Mouse (Mus musculus): Measurements from ENCODE around the gene Pde1c. TPM values are rescaled to one million over a fixed set of nuclear protein-coding genes. Genes with fewer than 3 reads are reported as not detected.
"Not testable (repeated sequence)": the region's sequence is repeated elsewhere in the genome, so short reads cannot be mapped to it uniquely, and the experiment has no call there.

Gene Pde1c
- 1 to 10 TPM; 5.0 to 7.2 (median 5.5) TPM for total RNA-seq (2022)

- DNase-seq (ENCODE audit: low spot score in 2 of 2) = no peak
Measured at GRCm38 (mm10) chr6:56568470-56569372, at the start of gene Pde1c. Gene Pde1c, minus strand, starts transcription at chr6:56569103.

- no peak for DNase-seq (ENCODE audit: low spot score in 2 of 2)
Measured at GRCm38 (mm10) chr6:56616982-56617613, 48.2 kb upstream of the Pde1c start.

- DNase-seq (ENCODE audit: low spot score in 2 of 2) = no peak
Measured at GRCm38 (mm10) chr6:56616228-56616981, 47.5 kb upstream of the Pde1c start.

- not testable (repeated sequence) for DNase-seq (ENCODE audit: low spot score in 2 of 2)
Measured at GRCm38 (mm10) chr6:56609529-56609928, 40.6 kb upstream of the Pde1c start.

GRCm38 (mm10) chr6:56608277-56608676, 39.4 kb upstream of the Pde1c start:
- DNase-seq (ENCODE audit: low spot score in 2 of 2) = peak; percentile 55 to 78

GRCm38 (mm10) chr6:56579568-56579967, 10.7 kb upstream of the Pde1c start:
- DNase-seq (ENCODE audit: low spot score in 2 of 2) = no peak

- DNase-seq (ENCODE audit: low spot score in 2 of 2) = no peak
Measured at GRCm38 (mm10) chr6:56560891-56561290, 8.0 kb downstream of the Pde1c start.

GRCm38 (mm10) chr6:56560474-56560888, 8.4 kb downstream of the Pde1c start:
- peak; percentile 18 to 45 for DNase-seq (ENCODE audit: low spot score in 2 of 2)

GRCm38 (mm10) chr6:56558711-56559110, 10.2 kb downstream of the Pde1c start:
- DNase-seq (ENCODE audit: low spot score in 2 of 2) = no peak

GRCm38 (mm10) chr6:56555848-56556247, 13.1 kb downstream of the Pde1c start:
- DNase-seq (ENCODE audit: low spot score in 2 of 2) = no peak

GRCm38 (mm10) chr6:56555382-56555781, 13.5 kb downstream of the Pde1c start:
- DNase-seq (ENCODE audit: low spot score in 2 of 2) = peak; percentile 4 to 5

- DNase-seq (ENCODE audit: low spot score in 2 of 2) = no peak
Measured at GRCm38 (mm10) chr6:56551022-56551421, 17.9 kb downstream of the Pde1c start.

- no peak for DNase-seq (ENCODE audit: low spot score in 2 of 2)
Measured at GRCm38 (mm10) chr6:56540247-56540646, 28.7 kb downstream of the Pde1c start.

- DNase-seq (ENCODE audit: low spot score in 2 of 2) = no peak
Measured at GRCm38 (mm10) chr6:56534653-56535052, 34.2 kb downstream of the Pde1c start.

- DNase-seq (ENCODE audit: low spot score in 2 of 2) = no peak
Measured at GRCm38 (mm10) chr6:56532257-56532656, 36.6 kb downstream of the Pde1c start.

GRCm38 (mm10) chr6:56523938-56524866, 44.7 kb downstream of the Pde1c start:
- DNase-seq (ENCODE audit: low spot score in 2 of 2) = no peak

GRCm38 (mm10) chr6:56489161-56489560, 79.7 kb downstream of the Pde1c start:
- no peak for DNase-seq (ENCODE audit: low spot score in 2 of 2)

GRCm38 (mm10) chr6:56485078-56485477, 83.8 kb downstream of the Pde1c start:
- no peak for DNase-seq (ENCODE audit: low spot score in 2 of 2)

- peak; percentile 14 to 60 for DNase-seq (ENCODE audit: low spot score in 2 of 2)
Measured at GRCm38 (mm10) chr6:56480914-56481482, 87.9 kb downstream of the Pde1c start.

GRCm38 (mm10) chr6:56476581-56476980, 92.3 kb downstream of the Pde1c start:
- peak in 1 of 2 experiments; percentile 22 for DNase-seq (ENCODE audit: low spot score in 2 of 2)
